Mouse (Mus musculus): ENCODE data around the gene Cbx2. TPM values are rescaled to one million over a fixed set of nuclear protein-coding genes. Genes with fewer than 3 reads are reported as not detected.

The Cbx2 gene
- total RNA-seq, 1 experiment from 2014 or later = 12.3 TPM

- no peak for ATAC-seq (replicated peaks in 1 of 2; ENCODE audit: insufficient read depth in 1 of 2, low FRiP score in 2 of 2, low TSS enrichment in 1 of 2, low read depth in 1 of 2, poor library complexity in 2 of 2, severe bottlenecking in 2 of 2)
Observed at GRCm38 (mm10) chr11:119051426-119051825, 28.7 kb downstream of the Cbx2 start.

DNA sequence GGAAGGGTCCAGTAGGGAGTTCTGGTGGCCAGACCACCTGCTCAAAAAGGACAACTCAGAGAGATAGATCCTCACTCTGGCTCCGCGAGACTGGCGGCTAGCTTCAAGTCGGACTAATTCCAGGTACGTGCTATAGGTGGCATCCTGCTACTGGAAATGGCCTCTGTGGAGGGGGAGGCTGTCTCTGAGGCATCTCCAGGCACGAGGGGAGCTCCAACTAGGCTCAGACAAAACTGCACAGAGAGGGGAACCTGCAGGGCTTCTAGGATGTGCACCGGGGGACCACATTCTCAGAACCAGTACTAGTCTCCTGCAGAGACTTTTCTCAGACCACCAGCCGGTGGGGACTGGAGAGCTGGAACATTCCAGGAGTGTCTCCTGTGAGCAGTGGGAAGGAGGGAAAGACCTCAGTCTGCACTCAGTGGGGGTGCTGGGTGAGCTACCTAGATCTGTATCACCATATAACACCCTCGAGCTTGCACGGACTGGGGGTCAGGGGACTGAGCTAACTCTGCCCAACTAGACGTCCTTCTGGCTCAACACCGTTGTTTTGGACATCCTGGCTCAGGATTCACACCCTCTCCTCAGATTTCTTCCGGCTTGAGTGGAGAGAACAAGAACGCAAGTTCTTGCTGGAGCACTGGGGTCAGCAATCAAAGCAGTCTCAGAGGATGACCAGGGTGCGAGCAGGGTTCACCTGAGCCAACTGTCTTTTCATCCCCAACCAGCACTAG lies 29.3 kb downstream of the Cbx2 start:
- ATAC-seq (replicated peaks in 1 of 2; ENCODE audit: insufficient read depth in 1 of 2, low FRiP score in 2 of 2, low TSS enrichment in 1 of 2, low read depth in 1 of 2, poor library complexity in 2 of 2, severe bottlenecking in 2 of 2) = no peak

DNA sequence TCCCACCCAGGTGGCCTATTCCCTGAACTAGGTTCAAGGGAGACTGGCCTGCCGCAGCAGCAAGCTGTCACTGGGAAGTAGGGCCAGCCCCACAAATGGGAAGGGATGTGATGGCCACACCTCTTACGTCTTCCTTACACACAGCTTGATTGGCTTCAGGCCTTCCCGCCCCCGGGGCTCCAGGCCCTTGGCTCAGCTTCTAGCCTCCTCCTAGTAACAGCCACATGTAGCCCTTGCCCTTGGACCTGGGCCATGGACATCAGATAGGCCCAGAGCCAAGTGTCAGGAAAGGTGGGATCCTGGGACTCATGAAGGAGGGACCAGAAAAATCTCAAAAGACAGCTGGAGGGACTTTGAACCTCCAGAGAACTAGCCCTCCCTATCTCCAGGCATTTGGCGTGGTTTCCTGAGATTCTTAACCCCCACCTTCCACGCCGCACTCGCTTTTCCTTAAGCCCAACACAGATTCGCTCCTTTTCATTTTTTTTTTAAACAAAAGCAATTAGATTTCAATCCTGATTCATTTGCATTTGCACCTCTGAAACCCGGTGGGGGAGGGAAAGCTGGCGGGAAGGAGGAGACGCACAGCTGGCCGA lies 30.0 kb downstream of the Cbx2 start:
- no peak for ATAC-seq (replicated peaks in 1 of 2; ENCODE audit: insufficient read depth in 1 of 2, low FRiP score in 2 of 2, low TSS enrichment in 1 of 2, low read depth in 1 of 2, poor library complexity in 2 of 2, severe bottlenecking in 2 of 2)

DNA sequence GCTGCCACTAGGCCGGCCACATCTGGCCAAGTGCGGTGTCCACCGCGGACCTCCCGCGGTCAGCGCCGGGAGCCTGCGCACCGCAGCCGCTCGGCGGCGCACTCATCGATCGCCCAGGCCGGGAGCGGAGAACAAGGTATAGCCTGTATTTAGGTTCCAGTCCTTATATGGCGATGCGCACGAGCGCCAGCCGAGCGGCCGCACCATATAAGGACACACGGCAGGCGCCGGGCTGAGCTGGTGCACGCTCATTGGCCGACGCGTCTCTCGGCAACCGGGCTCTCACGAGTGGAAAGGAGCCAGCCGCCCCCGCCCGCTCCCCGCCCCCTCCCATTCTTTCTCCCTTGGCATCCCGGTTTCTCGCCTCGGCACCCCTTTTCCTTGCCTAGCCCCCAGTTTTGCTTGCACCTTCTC lies 30.5 kb downstream of the Cbx2 start:
- ATAC-seq (replicated peaks in 1 of 2; ENCODE audit: insufficient read depth in 1 of 2, low FRiP score in 2 of 2, low TSS enrichment in 1 of 2, low read depth in 1 of 2, poor library complexity in 2 of 2, severe bottlenecking in 2 of 2) = peak; percentile 72 to 77

DNA sequence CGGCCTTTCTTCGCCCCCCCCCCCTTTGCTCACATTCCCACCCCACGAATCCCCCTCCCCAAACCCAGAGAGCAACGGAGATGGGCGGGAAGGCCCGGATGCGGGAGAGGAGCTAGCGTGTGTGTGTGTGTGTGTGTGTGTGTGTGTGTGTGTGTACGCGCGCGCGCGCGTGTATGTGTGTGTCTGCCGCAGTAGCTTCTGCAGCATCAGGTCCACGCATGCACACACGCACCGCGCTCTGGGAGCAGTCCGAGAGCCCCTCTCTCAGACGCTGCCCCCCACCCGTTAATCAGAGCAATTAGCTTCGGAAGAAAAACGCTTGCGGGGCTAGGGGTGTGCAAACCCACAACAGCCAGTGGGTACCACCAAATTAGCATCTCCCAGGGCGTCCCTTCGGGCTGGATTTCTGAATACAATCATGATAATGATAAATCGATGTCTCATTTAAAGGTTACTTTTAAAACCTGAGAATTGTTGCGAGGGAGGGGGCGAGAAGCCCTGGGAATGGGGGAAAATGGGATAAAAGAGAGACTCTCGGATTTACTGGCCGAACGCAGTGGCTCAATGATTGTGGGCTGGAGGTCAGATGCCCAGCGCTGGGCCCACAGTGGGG lies 31.1 kb downstream of the Cbx2 start:
- ATAC-seq (replicated peaks in 1 of 2; ENCODE audit: insufficient read depth in 1 of 2, low FRiP score in 2 of 2, low TSS enrichment in 1 of 2, low read depth in 1 of 2, poor library complexity in 2 of 2, severe bottlenecking in 2 of 2) = no peak

- no peak for ATAC-seq (replicated peaks in 1 of 2; ENCODE audit: insufficient read depth in 1 of 2, low FRiP score in 2 of 2, low TSS enrichment in 1 of 2, low read depth in 1 of 2, poor library complexity in 2 of 2, severe bottlenecking in 2 of 2)
Observed at GRCm38 (mm10) chr11:119054351-119055345, 31.9 kb downstream of the Cbx2 start.

DNA sequence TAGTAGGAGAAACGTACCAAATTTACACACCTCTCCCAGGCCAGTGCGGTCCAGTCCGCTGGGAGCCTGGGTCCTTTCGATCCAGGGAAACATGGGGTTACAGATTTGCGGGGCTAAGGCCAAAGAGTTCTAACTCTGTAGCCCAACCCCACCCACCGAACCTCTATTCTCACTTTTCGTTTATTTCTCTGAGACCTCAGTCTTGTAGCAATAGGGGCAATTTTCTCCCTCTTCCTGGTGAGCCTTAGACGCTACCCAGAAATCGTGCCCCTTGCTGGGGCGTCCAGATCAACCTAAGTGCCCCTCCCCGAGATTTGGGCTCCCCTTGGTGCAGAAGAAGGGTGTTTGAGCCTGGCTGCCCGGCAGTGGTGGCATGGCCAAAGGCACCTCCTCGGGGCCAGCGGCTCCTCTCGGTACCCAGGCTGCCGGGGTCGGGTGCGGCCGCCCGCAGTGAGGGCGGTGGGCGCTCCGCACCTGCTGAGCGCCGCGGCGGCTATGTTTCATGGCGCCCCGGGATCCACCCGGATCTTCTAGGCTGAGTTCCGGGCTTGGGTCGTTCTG lies 32.9 kb downstream of the Cbx2 start:
- ATAC-seq (replicated peaks in 1 of 2; ENCODE audit: insufficient read depth in 1 of 2, low FRiP score in 2 of 2, low TSS enrichment in 1 of 2, low read depth in 1 of 2, poor library complexity in 2 of 2, severe bottlenecking in 2 of 2) = no peak

DNA sequence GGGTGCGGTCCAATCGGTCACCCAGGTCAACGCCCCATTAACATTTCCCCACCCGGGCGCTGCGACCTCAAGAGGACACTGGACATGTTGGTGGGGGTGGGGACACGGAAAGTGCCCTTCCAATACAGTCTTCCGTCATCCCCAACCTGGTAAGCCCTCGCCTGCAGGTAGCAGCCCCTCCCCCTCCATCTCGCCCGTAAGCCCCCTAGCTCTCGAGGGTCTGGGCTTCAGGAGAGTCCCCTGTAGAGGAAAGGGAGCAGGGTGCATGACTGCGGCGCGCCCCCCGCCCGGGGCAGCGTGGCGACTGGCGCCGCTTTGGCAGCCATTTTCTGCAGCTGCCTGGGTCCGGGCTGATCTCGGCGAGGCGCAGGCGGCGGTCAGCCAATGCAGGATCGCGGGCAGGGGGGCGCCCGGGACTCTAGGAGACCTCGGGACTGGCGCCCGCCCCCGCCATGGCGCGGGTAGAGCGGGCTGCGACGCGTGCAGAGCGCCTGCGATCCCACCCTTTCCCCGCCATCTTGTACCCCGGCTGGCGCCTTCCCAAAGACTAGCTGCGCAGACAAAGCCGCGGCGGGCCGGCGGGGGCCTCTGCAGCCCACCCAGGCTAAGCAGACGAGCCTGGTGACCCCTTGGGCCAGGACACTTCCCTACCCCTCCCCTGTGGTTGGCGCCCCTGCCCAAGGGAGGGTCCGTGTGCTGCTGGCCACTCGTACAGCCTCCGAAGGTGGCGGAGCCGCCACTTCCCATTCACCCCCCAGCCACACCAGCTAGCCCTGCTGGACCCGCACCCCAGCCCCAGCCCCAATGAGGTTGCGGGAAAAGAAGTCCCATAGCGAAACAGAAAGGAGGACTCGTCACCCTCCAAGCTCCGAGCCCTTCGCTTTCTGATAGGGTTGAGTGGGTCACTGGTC lies 33.8 kb downstream of the Cbx2 start:
- no peak for ATAC-seq (replicated peaks in 1 of 2; ENCODE audit: insufficient read depth in 1 of 2, low FRiP score in 2 of 2, low TSS enrichment in 1 of 2, low read depth in 1 of 2, poor library complexity in 2 of 2, severe bottlenecking in 2 of 2)

GRCm38 (mm10) chr11:119057291-119057690 lies 34.5 kb downstream of the Cbx2 start:
- no peak for ATAC-seq (replicated peaks in 1 of 2; ENCODE audit: insufficient read depth in 1 of 2, low FRiP score in 2 of 2, low TSS enrichment in 1 of 2, low read depth in 1 of 2, poor library complexity in 2 of 2, severe bottlenecking in 2 of 2)

- ATAC-seq (replicated peaks in 1 of 2; ENCODE audit: insufficient read depth in 1 of 2, low FRiP score in 2 of 2, low TSS enrichment in 1 of 2, low read depth in 1 of 2, poor library complexity in 2 of 2, severe bottlenecking in 2 of 2) = peak in 1 of 2 experiments; percentile 19; a peak in 1 of 4 replicates
Observed at GRCm38 (mm10) chr11:119058041-119058995, 35.6 kb downstream of the Cbx2 start.

- no peak for ATAC-seq (replicated peaks in 1 of 2; ENCODE audit: insufficient read depth in 1 of 2, low FRiP score in 2 of 2, low TSS enrichment in 1 of 2, low read depth in 1 of 2, poor library complexity in 2 of 2, severe bottlenecking in 2 of 2)
Observed at GRCm38 (mm10) chr11:119059256-119059655, 36.5 kb downstream of the Cbx2 start.

DNA sequence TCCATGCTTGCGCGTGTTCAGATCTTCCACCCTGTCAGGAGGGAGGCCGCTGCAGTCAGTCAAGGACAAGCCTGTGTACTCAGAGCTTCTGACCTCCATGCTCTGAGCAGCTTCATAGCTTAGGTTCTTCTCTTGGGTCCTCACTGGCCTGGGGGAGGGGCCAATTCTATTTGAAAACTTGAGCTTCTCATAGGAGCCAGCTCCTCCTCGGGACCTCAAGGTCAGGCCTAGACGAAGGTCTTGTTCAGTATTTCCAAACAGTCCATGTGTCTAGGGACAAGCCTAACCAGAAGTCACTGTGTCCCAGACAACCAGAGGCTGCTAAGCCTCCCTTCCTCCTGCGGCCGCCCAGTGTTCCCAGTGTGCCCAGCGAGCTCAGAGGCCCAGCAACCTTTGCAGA lies 44.1 kb downstream of the Cbx2 start:
- ATAC-seq (replicated peaks in 1 of 2; ENCODE audit: insufficient read depth in 1 of 2, low FRiP score in 2 of 2, low TSS enrichment in 1 of 2, low read depth in 1 of 2, poor library complexity in 2 of 2, severe bottlenecking in 2 of 2) = no peak

GRCm38 (mm10) chr11:119072239-119072638 lies 49.5 kb downstream of the Cbx2 start:
- no peak for ATAC-seq (replicated peaks in 1 of 2; ENCODE audit: insufficient read depth in 1 of 2, low FRiP score in 2 of 2, low TSS enrichment in 1 of 2, low read depth in 1 of 2, poor library complexity in 2 of 2, severe bottlenecking in 2 of 2)

- ATAC-seq (replicated peaks in 1 of 2; ENCODE audit: insufficient read depth in 1 of 2, low FRiP score in 2 of 2, low TSS enrichment in 1 of 2, low read depth in 1 of 2, poor library complexity in 2 of 2, severe bottlenecking in 2 of 2) = no peak
Observed at GRCm38 (mm10) chr11:119072986-119073385, 50.2 kb downstream of the Cbx2 start.

DNA sequence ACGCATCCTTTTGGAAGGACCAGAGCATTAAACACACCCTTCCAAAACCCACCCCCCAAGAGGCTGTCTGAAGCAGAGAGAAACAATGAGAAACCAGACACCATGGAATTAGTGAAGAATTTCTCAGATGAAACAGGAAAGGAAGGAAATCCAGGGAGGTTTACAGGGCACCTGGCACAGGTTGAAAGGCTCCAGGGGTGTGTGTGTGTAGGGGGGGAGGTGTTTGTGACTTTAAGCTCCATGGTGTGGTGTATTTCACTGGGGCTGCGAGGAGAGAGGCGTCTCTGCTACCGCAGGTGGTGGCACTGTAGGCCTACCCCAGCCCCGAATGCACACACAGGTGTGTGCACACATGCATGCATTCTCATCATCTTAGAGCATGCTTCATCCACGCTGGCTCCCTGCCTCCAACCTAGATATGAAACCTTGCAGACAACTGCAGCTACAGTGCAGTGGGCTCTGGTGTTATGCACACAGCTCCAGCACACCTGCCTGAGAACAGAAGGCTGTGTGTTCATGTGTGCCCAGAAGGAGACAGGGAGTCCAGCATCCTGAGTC lies 51.2 kb downstream of the Cbx2 start:
- ATAC-seq (replicated peaks in 1 of 2; ENCODE audit: insufficient read depth in 1 of 2, low FRiP score in 2 of 2, low TSS enrichment in 1 of 2, low read depth in 1 of 2, poor library complexity in 2 of 2, severe bottlenecking in 2 of 2) = no peak
